Mouse (Mus musculus): ENCODE data around the gene Ndufa9. TPM values are rescaled to one million over a fixed set of nuclear protein-coding genes. Genes with fewer than 3 reads are reported as not detected.

The Ndufa9 gene
- 88.7 and 98.3 TPM in 2 replicates for polyA plus RNA-seq (2012; rRNA removed)

GRCm38 (mm10) chr6:126848712-126849704, at the start of gene Ndufa9:
TSS of gene Ndufa9 (minus strand) at chr6:126849136.
- WGBS = 9% methylated on average over 46 of the region's 46 CpGs
- H3K4me3 ChIP-seq (ENCODE audit: control insufficient read depth, insufficient read depth, low read length) = peak within 1 kb of the TSS; percentile 95
- peak; percentile 96 for DNase-seq
- no peak within 1 kb of the TSS; the same call in 1 of the 2 replicates for H3K27ac ChIP-seq (ENCODE audit: control insufficient read depth, insufficient read depth, low read length)
- TF ChIP-seq POLR2A (IDR thresholded peaks at IDR 0.05; ENCODE audit: control insufficient read depth, extremely low read depth, insufficient read depth, low read length, poor library complexity) = peak; percentile 52; the same call in 1 of the 2 replicates
- TF ChIP-seq CTCF (IDR thresholded peaks at IDR 0.05; ENCODE audit: borderline replicate concordance, control insufficient read depth, extremely low read depth, insufficient read depth, low read length, poor library complexity) = peak; percentile 36; the same call in 1 of the 2 replicates
- H3K4me1 ChIP-seq (replicated peaks; ENCODE audit: control insufficient read depth, insufficient read depth, low read length) = peaks cover 12% of the 10 kb centered on the region
- no peaks in the 10 kb centered on the region for H3K27me3 ChIP-seq (ENCODE audit: control insufficient read depth, insufficient read depth, low read length)
- peaks cover 3% of the 10 kb centered on the region; the same call in 1 of the 2 replicates for H3K36me3 ChIP-seq (ENCODE audit: control insufficient read depth, insufficient read depth, low read length)

GRCm38 (mm10) chr6:126877118-126877517, 28.2 kb upstream of the Ndufa9 start:
- WGBS = 8% methylated on average over 8 of the region's 8 CpGs
- TF ChIP-seq CTCF (IDR thresholded peaks at IDR 0.05; ENCODE audit: borderline replicate concordance, control insufficient read depth, extremely low read depth, insufficient read depth, low read length, poor library complexity) = no peak
- no peak for TF ChIP-seq POLR2A (IDR thresholded peaks at IDR 0.05; ENCODE audit: control insufficient read depth, extremely low read depth, insufficient read depth, low read length, poor library complexity)
- DNase-seq = no peak
- H3K36me3 ChIP-seq (ENCODE audit: control insufficient read depth, insufficient read depth, low read length) = no peaks in the 10 kb centered on the region
- no peaks in the 10 kb centered on the region for H3K4me1 ChIP-seq (replicated peaks; ENCODE audit: control insufficient read depth, insufficient read depth, low read length)
- H3K4me3 ChIP-seq (ENCODE audit: control insufficient read depth, insufficient read depth, low read length) = no peak overlapping the region
- no peaks in the 10 kb centered on the region for H3K27me3 ChIP-seq (ENCODE audit: control insufficient read depth, insufficient read depth, low read length)
- H3K27ac ChIP-seq (ENCODE audit: control insufficient read depth, insufficient read depth, low read length) = no peak overlapping the region

GRCm38 (mm10) chr6:126852881-126853280, 3.9 kb upstream of the Ndufa9 start, which contains the start of gene Akap3:
TSS of gene Akap3 (plus strand) at chr6:126853098.
- Histone ChIP-seq H3K36me3 (ENCODE audit: control insufficient read depth, insufficient read depth, low read length) (no peaks in the 10 kb centered on the region), H3K27ac (ENCODE audit: control insufficient read depth, insufficient read depth, low read length) (no peak within 1 kb of the TSS), H3K4me1 (replicated peaks; ENCODE audit: control insufficient read depth, insufficient read depth, low read length) (peaks cover 10% of the 10 kb centered on the region), H3K27me3 (ENCODE audit: control insufficient read depth, insufficient read depth, low read length) (no peaks in the 10 kb centered on the region), H3K4me3 (ENCODE audit: control insufficient read depth, insufficient read depth, low read length) (no peak within 1 kb of the TSS)
- no peak for DNase-seq
- TF ChIP-seq POLR2A (IDR thresholded peaks at IDR 0.05; ENCODE audit: control insufficient read depth, extremely low read depth, insufficient read depth, low read length, poor library complexity) (no peak), CTCF (IDR thresholded peaks at IDR 0.05; ENCODE audit: borderline replicate concordance, control insufficient read depth, extremely low read depth, insufficient read depth, low read length, poor library complexity) (no peak)

- 48% methylated on average over 8 of the region's 8 CpGs for WGBS
Measured at GRCm38 (mm10) chr6:126836628-126837027, 12.3 kb downstream of the Ndufa9 start.

GRCm38 (mm10) chr6:126823087-126823486, 25.8 kb downstream of the Ndufa9 start:
- no peak for DNase-seq
- no peak overlapping the region for H3K27ac ChIP-seq (ENCODE audit: control insufficient read depth, insufficient read depth, low read length)
- WGBS = 96% methylated on average over 3 of the region's 3 CpGs
- peaks cover 59% of the 10 kb centered on the region for H3K36me3 ChIP-seq (ENCODE audit: control insufficient read depth, insufficient read depth, low read length)
- H3K4me1 ChIP-seq (replicated peaks; ENCODE audit: control insufficient read depth, insufficient read depth, low read length) = no peaks in the 10 kb centered on the region
- no peak overlapping the region for H3K4me3 ChIP-seq (ENCODE audit: control insufficient read depth, insufficient read depth, low read length)
- no peak for TF ChIP-seq POLR2A (IDR thresholded peaks at IDR 0.05; ENCODE audit: control insufficient read depth, extremely low read depth, insufficient read depth, low read length, poor library complexity)
- no peak for TF ChIP-seq CTCF (IDR thresholded peaks at IDR 0.05; ENCODE audit: borderline replicate concordance, control insufficient read depth, extremely low read depth, insufficient read depth, low read length, poor library complexity)
- no peaks in the 10 kb centered on the region for H3K27me3 ChIP-seq (ENCODE audit: control insufficient read depth, insufficient read depth, low read length)

More at GRCm38 (mm10) chr6:126836628-126837027, 12.3 kb downstream of the Ndufa9 start:
- H3K4me3 ChIP-seq (ENCODE audit: control insufficient read depth, insufficient read depth, low read length) = no peak overlapping the region
- TF ChIP-seq POLR2A (IDR thresholded peaks at IDR 0.05; ENCODE audit: control insufficient read depth, extremely low read depth, insufficient read depth, low read length, poor library complexity) (no peak), CTCF (IDR thresholded peaks at IDR 0.05; ENCODE audit: borderline replicate concordance, control insufficient read depth, extremely low read depth, insufficient read depth, low read length, poor library complexity) (no peak)
- peaks cover 71% of the 10 kb centered on the region for H3K36me3 ChIP-seq (ENCODE audit: control insufficient read depth, insufficient read depth, low read length)
- DNase-seq = no peak
- peaks cover 6% of the 10 kb centered on the region for H3K4me1 ChIP-seq (replicated peaks; ENCODE audit: control insufficient read depth, insufficient read depth, low read length)
- H3K27ac ChIP-seq (ENCODE audit: control insufficient read depth, insufficient read depth, low read length) = no peak overlapping the region
- H3K27me3 ChIP-seq (ENCODE audit: control insufficient read depth, insufficient read depth, low read length) = no peaks in the 10 kb centered on the region

- no peak for DNase-seq
- Histone ChIP-seq H3K27ac (ENCODE audit: control insufficient read depth, insufficient read depth, low read length) (no peak overlapping the region), H3K36me3 (ENCODE audit: control insufficient read depth, insufficient read depth, low read length) (peaks cover 5% of the 10 kb centered on the region), H3K27me3 (ENCODE audit: control insufficient read depth, insufficient read depth, low read length) (no peaks in the 10 kb centered on the region), H3K4me3 (ENCODE audit: control insufficient read depth, insufficient read depth, low read length) (no peak overlapping the region), H3K4me1 (replicated peaks; ENCODE audit: control insufficient read depth, insufficient read depth, low read length) (no peaks in the 10 kb centered on the region)
- 94% methylated on average over 8 of the region's 8 CpGs for WGBS
- no peak for TF ChIP-seq CTCF (IDR thresholded peaks at IDR 0.05; ENCODE audit: borderline replicate concordance, control insufficient read depth, extremely low read depth, insufficient read depth, low read length, poor library complexity)
- TF ChIP-seq POLR2A (IDR thresholded peaks at IDR 0.05; ENCODE audit: control insufficient read depth, extremely low read depth, insufficient read depth, low read length, poor library complexity) = no peak
Measured at GRCm38 (mm10) chr6:126816338-126816737, 32.6 kb downstream of the Ndufa9 start.
